Mouse (Mus musculus) megakaryocyte, embryonic 14.5 days (primary cell): Measurements from ENCODE around the gene Phactr4.

ENCODE experiments used
- FLI1 ChIP-seq: IDR thresholded peaks from 2 replicates; pipeline ENCODE4 v1.6.1; 2012; ENCODE audit warnings: low read length, inconsistent platforms, mixed read lengths
- GATA1 ChIP-seq: IDR thresholded peaks from 3 replicates; pipeline ENCODE4 v1.6.1; 2012; ENCODE audit warnings: mixed read lengths, low read length, inconsistent platforms, borderline replicate concordance

DNA sequence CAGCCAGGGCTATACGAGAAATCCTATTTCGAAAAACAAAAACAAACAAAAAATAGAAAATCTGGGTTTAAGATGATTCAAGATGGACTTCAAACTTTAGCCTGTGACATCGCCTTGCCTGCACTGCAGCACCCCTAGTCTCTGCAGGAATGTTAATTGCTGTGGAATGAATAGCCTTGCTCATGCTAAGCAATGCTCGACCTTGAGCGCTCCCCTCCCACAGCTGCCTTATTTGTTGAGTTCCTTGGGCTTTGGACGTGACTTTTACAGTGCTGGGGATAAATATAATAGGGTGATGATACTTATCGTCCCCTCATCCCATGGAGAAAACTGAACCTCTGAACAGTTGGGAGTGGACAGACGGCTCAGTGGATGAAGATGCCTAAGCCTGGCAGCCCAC lies 106.6 kb downstream of the Phactr4 start:
- TF ChIP-seq GATA1 (no peak), FLI1 (no peak)
